Mouse (Mus musculus) forebrain, embryonic 11.5 days (tissue): ENCODE results near the gene Gja1. TPM values are rescaled to one million over a fixed set of nuclear protein-coding genes. Genes with fewer than 3 reads are reported as not detected.
"Not testable (repeated sequence)": the region's sequence is repeated elsewhere in the genome, so short reads cannot be mapped to it uniquely, and the experiment has no call there.

Experiments
- ATAC-seq: fragments of 200-750 bp; cut with Nextera tagmentation; replicated peaks from 2 replicates; pipeline ENCODE4 v1.8.0; 2017; ENCODE audit warnings: moderate TSS enrichment; ENCODE audit not compliant: low FRiP score
- DNase-seq: peaks from one replicate; pipeline ENCODE4 v3.0.0-alpha.2; 2017; ENCODE audit warnings: low spot score
- H3K27ac ChIP-seq: fragments of 300-500 bp; sonication (generic); 2 replicates; pipeline ENCODE4 v1.5.1; 2014; ENCODE audit warnings: low read depth, low read length
- H3K27me3 ChIP-seq: fragments of 300-500 bp; sonication (generic); 2 replicates; pipeline ENCODE4 v1.6.1; 2014; ENCODE audit warnings: mild to moderate bottlenecking, low read length, mixed read lengths; ENCODE audit not compliant: control insufficient read depth, insufficient read depth
- H3K36me3 ChIP-seq: fragments of 300-500 bp; sonication (generic); 2 replicates; pipeline ENCODE4 v1.6.1; 2014; ENCODE audit warnings: mild to moderate bottlenecking, low read length, moderate library complexity, mixed read lengths; ENCODE audit not compliant: control insufficient read depth, insufficient read depth
- H3K4me1 ChIP-seq: fragments of 300-500 bp; sonication (generic); replicated peaks from 2 replicates; pipeline ENCODE4 v1.6.1; 2014; ENCODE audit warnings: low read length, mixed read lengths; ENCODE audit not compliant: control insufficient read depth, insufficient read depth
- H3K4me2 ChIP-seq: fragments of 300-500 bp; sonication (generic); 2 replicates; pipeline ENCODE4 v1.6.1; 2014; ENCODE audit warnings: low read depth, mild to moderate bottlenecking, low read length, moderate library complexity, mixed read lengths; ENCODE audit not compliant: severe bottlenecking
- H3K4me3 ChIP-seq: fragments of 300-500 bp; sonication (generic); 2 replicates; pipeline ENCODE4 v1.5.1; 2014; ENCODE audit warnings: low read depth, low read length
- H3K9ac ChIP-seq: fragments of 300-500 bp; sonication (generic); 2 replicates; pipeline ENCODE4 v1.6.1; 2014; ENCODE audit warnings: low read length
- H3K9me3 ChIP-seq: fragments of 300-500 bp; sonication (generic); 2 replicates; pipeline ENCODE4 v1.6.1; 2016; ENCODE audit warnings: low read length, mixed read lengths; ENCODE audit not compliant: control insufficient read depth
- WGBS: fragments of 180-500 bp; shearing (Covaris S2); extraction: QIAGEN DNeasy Blood & Tissue Kit; methylation state at CpG from one replicate; pipeline ENCODE4 v1.1.7; 2014; 5-methylcytosine and 5-hydroxymethylcytosine counted together
- polyA plus RNA-seq: library from polyadenylated mRNA; unstranded; fragments of >200 nt; fragmentation: Nextera tagmentation; extraction: Ambion mirVana; gene quantifications from 2 replicates; pipeline ENCODE4 v1.2.1, GENCODE M21; 2014

The Gja1 gene
- polyA plus RNA-seq, 1 experiment from 2014 or later: 166 TPM

- under 1% methylated on average over 25 of the region's 25 CpGs for WGBS
- H3K4me1 ChIP-seq: peaks cover 1% of the 10 kb centered on the region; the same call in 1 of the 2 replicates
- DNase-seq: peak; percentile 71
- peak overlapping the region; percentile 51 for H3K27ac ChIP-seq
- peak overlapping the region; percentile 44 for H3K4me3 ChIP-seq
- peak; percentile 14 for ATAC-seq
- no peaks in the 10 kb centered on the region for H3K36me3 ChIP-seq
- no peaks in the 10 kb centered on the region for H3K9me3 ChIP-seq
- H3K4me2 ChIP-seq: peak overlapping the region; percentile 70
- H3K27me3 ChIP-seq: no peaks in the 10 kb centered on the region
- peak overlapping the region; percentile 73 for H3K9ac ChIP-seq
These were observed 977 bp downstream of the Gja1 start for GRCm38 (mm10) chr10:56377966-56378647.

DNA sequence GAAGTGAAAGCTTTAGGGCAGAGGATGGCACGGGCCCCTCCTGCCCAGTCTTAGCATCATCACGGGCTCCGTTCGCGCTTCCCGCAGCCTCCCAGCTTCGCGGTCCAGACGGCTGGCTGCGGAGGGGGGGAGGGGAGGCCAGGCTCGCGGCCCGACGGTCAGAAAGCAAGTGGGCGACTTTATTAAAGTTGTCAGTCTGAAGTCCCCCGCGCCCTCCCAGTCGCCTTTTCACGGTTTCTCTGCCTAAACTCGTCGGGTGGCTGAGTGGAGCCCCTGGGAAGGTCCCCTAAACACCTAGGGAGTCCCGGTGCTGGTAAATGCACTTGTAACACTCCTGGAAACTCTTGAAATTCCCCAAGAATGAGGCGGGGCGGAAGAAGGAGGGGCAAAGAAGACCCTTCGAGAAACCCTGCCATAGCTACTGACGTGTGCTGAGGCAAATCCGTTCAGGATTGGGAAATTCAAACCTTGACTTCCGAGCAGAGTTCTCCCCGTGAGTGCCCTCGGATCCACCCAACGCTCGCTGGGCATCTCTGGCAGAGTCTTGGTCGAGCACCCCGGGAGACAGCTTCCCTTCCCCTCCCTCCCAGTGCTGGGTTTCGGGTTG, 1.6 kb downstream of the Gja1 start:
- peak; percentile 80 for ATAC-seq

DNA sequence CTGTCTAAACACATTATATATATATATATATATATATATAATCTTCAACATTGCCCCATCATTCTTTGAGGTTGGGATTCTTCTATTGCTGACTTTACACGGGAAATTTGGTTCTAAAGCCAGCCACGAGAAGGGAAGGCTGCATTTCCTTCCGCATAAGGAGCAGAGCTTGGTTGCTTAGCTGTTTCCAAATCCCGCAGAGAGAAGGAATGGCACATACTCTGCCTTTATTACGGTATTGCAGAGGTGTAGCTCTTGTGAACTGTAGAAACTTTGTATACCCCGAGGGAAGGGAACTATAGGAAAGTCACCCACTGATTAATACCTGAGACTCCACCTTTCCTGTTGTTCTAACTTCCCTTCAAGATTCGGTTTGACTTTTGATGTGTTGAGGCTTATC, 2.6 kb downstream of the Gja1 start:
- H3K9ac ChIP-seq: peak overlapping the region; percentile 73
- no peaks in the 10 kb centered on the region for H3K9me3 ChIP-seq
- H3K27me3 ChIP-seq: no peaks in the 10 kb centered on the region
- DNase-seq (no peak), ATAC-seq (no peak)
- 5% methylated on average over 7 of the region's 7 CpGs for WGBS
- H3K4me2 ChIP-seq: peak overlapping the region; percentile 70
- H3K27ac ChIP-seq: no peak overlapping the region
- no peaks in the 10 kb centered on the region; the same call in 1 of the 2 replicates for H3K4me1 ChIP-seq
- H3K4me3 ChIP-seq: peak overlapping the region; percentile 44
- no peaks in the 10 kb centered on the region for H3K36me3 ChIP-seq

More for the DNA sequence above, 1.6 kb downstream of the Gja1 start:
- H3K27ac ChIP-seq: peak overlapping the region; percentile 51
- peak; percentile 86 for DNase-seq
- H3K4me2 ChIP-seq: peak overlapping the region; percentile 70
- H3K27me3 ChIP-seq: no peaks in the 10 kb centered on the region
- H3K4me1 ChIP-seq: peaks cover 1% of the 10 kb centered on the region; the same call in 1 of the 2 replicates
- WGBS: under 1% methylated on average over 34 of the region's 35 CpGs
- H3K9ac ChIP-seq: peak overlapping the region; percentile 73
- no peaks in the 10 kb centered on the region for H3K36me3 ChIP-seq
- H3K4me3 ChIP-seq: peak overlapping the region; percentile 44
- H3K9me3 ChIP-seq: no peaks in the 10 kb centered on the region

GRCm38 (mm10) chr10:56385195-56386109, 8.3 kb downstream of the Gja1 start:
- Histone ChIP-seq H3K9me3 (no peaks in the 10 kb centered on the region), H3K27ac (no peak overlapping the region), H3K4me2 (no peak overlapping the region), H3K4me3 (no peak overlapping the region), H3K4me1 (no peaks in the 10 kb centered on the region), H3K36me3 (peaks cover 20% of the 10 kb centered on the region), H3K27me3 (no peaks in the 10 kb centered on the region), H3K9ac (no peak overlapping the region)
- ATAC-seq (peak; percentile 19; the same call in 1 of the 2 replicates), DNase-seq (no peak)
- 60% methylated on average over 13 of the region's 13 CpGs for WGBS

DNA sequence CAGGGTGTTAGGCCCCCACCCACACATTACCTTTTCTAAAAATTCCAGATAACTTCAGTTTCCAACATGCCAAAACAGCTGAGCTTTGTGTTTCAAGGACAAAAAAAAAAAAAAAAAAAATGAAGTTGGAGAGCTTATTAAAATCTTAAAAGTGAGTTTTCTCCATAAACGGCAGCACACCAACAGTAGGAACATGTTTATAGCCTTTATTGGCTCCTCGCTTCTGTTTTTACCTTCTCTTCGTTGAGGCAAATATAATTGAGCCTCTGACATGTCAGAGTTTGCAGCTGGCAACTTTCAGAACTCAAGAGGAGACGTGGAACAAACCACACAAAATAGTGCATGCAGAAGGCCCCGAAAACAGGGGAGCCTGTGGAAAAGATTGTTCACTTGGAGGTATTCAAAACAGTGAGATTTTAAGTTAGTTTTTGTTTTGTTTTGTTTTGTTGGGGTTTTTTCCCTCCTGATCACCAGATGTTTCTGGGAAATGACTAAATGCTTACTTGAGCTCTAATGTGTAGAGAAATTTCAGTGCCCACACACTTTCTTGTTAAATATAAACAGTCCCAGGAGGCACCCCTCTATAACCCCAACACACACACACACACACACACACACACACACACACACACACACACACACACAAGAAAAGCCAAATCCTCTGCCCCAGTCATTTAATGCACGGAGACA, 16.1 kb downstream of the Gja1 start:
- H3K9ac ChIP-seq: no peak overlapping the region
- ATAC-seq (no peak), DNase-seq (no peak)
- no peak overlapping the region for H3K27ac ChIP-seq
- H3K36me3 ChIP-seq: peaks cover 7% of the 10 kb centered on the region
- no peak overlapping the region for H3K4me2 ChIP-seq
- no peaks in the 10 kb centered on the region for H3K9me3 ChIP-seq
- no peaks in the 10 kb centered on the region for H3K4me1 ChIP-seq
- WGBS: 80% methylated on average over 6 of the region's 6 CpGs
- H3K4me3 ChIP-seq: no peak overlapping the region
- no peaks in the 10 kb centered on the region for H3K27me3 ChIP-seq

DNA sequence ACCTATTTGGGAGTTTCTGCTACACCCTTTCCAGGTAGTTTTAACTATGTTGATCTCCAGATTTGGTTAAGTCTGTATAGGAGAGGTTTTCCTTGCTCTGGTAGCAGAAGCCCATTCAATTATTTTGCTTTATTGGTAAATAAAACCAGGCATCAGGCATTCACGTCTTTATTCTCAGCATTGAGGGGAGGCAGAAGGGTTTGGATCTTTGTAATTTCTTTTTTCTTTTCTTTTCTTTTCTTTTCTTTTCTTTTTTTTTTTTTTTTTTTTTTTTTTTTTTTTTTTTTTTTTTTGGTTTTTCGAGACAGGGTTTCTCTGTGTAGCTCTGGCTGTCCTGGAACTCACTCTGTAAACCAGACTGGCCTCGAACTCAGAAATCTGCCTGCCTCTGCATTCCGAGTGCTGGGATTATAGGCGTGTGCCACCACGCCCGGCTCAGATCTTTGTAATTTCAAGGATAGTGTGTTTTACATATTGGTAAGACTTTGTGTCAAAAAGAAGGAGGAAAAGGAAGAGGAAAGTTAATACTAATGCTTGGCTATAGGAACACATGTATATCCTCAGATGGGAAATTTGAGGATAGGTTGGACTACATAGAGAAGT, 16.8 kb downstream of the Gja1 start:
- not testable (repeated sequence) for H3K36me3 ChIP-seq, H3K4me1 ChIP-seq, H3K4me2 ChIP-seq, H3K9me3 ChIP-seq, H3K9ac ChIP-seq, H3K27ac ChIP-seq, ATAC-seq, H3K4me3 ChIP-seq, H3K27me3 ChIP-seq, DNase-seq
- 88% methylated on average over 7 of the region's 7 CpGs for WGBS

DNA sequence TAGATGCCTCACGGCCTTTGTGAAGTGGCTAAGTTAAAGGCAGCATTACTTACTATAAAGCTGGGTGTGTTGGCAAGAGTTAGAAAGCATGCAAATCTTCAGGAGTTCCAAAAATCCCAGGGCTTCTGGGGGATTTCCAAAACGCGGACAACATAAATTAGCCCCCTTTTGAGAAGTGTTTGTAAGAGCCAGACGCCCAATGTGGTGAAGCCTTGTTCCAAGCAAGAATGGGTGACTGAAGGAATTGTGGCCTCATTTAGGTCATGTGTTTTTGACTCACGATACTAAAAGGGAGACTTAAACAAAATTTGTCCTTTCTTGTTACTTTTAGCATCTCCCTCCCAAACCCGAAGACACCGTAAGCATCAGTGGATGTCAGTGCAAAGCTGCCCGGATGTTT, 20.7 kb downstream of the Gja1 start:
- H3K36me3 ChIP-seq: no peaks in the 10 kb centered on the region
- H3K9me3 ChIP-seq: no peaks in the 10 kb centered on the region
- DNase-seq (no peak), ATAC-seq (no peak)
- no peak overlapping the region for H3K4me2 ChIP-seq
- 86% methylated on average over 8 of the region's 8 CpGs for WGBS
- H3K27ac ChIP-seq: no peak overlapping the region
- H3K4me3 ChIP-seq: no peak overlapping the region
- no peaks in the 10 kb centered on the region for H3K27me3 ChIP-seq
- no peak overlapping the region for H3K9ac ChIP-seq
- no peaks in the 10 kb centered on the region for H3K4me1 ChIP-seq

- H3K4me3 ChIP-seq: no peak overlapping the region
- H3K36me3 ChIP-seq: no peaks in the 10 kb centered on the region
- H3K4me2 ChIP-seq: no peak overlapping the region
- 92% methylated on average over 2 of the region's 2 CpGs for WGBS
- no peak overlapping the region for H3K9ac ChIP-seq
- H3K9me3 ChIP-seq: no peaks in the 10 kb centered on the region
- ATAC-seq (no peak), DNase-seq (no peak)
- no peaks in the 10 kb centered on the region for H3K27me3 ChIP-seq
- H3K4me1 ChIP-seq: no peaks in the 10 kb centered on the region
- H3K27ac ChIP-seq: no peak overlapping the region
These were observed 21.2 kb downstream of the Gja1 start for GRCm38 (mm10) chr10:56398310-56398709.
